Comparison of ENCODE assay signal across 8 mouse cellular contexts in the genomic region with DNA sequence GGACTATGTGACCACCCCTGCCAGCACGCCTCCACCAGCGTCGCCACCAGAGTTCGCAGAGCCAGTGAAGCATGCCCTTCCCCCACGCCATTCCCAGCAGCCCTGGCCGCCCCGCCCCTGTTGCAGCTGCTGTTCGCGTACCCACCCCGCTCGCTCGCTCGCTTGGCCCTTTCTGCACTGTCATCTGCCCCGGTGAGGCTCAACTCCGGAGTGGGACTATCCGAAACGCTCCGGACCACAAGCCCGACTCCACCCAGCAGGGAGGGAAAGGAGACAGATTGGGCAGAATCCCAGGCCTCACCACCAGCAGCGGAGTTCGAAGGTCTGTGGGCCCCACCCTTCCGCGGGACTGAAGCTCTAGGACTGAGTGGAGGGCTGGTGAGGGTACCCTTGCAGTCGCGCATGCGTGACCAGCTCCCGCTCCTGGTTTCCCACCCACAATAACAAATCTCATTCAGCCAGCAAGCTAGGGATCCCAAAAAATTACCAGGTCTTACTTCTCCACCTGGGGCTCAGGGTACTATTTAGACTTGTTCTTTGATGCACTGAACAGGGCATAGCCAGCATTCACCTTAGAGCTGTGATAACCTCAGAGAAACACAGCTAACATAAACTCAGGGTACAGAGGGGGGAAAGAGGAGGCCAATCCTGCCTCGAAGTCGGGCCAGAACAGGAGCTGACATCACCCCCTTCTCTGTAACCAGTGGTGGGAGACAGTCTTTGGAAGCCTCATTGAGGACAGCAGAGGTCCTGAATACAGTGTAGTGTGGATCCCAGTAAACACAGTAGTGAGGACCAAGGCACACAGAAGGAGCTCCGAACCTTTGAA. TPM values are rescaled to one million over a fixed set of nuclear protein-coding genes. Genes with fewer than 3 reads are reported as not detected.
DNase-seq lines count a peak whose midpoint lies in the region; ATAC-seq lines count a peak whose summit lies in the region.

No protein-coding gene starts in this region.

- WGBS in forebrain, embryonic 12.5 days: 2% methylated on average over 30 of the region's 30 CpGs
- WGBS in hindbrain, embryonic 11.5 days: 2% methylated on average over 29 of the region's 30 CpGs
- WGBS in limb, embryonic 15.5 days: 3% methylated on average over 30 of the region's 30 CpGs
- WGBS in midbrain, embryonic 15.5 days: 4% methylated on average over 30 of the region's 30 CpGs

- no peak for ATAC-seq in cerebellum, adult (ENCODE audit: insufficient number of reproducible peaks, low FRiP score, low TSS enrichment)
- ATAC-seq in forebrain, embryonic 12.5 days (ENCODE audit: low FRiP score): peak; percentile 71
- peak; percentile 77 for ATAC-seq in hindbrain, embryonic 11.5 days (ENCODE audit: low FRiP score)
- peak; percentile 56; the same call in 1 of the 2 replicates for ATAC-seq in limb, embryonic 15.5 days (ENCODE audit: insufficient number of reproducible peaks, low FRiP score, low TSS enrichment, low read depth)
- ATAC-seq in midbrain, embryonic 15.5 days (replicated peaks): peak; percentile 56

- peaks cover 10% of the 10 kb centered on the region; the same call in 1 of the 2 replicates for H3K36me3 ChIP-seq in forebrain, embryonic 12.5 days (replicated peaks)
- H3K36me3 ChIP-seq in hindbrain, embryonic 11.5 days (ENCODE audit: control insufficient read depth, insufficient read depth, low read length): no peaks in the 10 kb centered on the region
- H3K36me3 ChIP-seq in limb, embryonic 15.5 days: no peaks in the 10 kb centered on the region
- H3K36me3 ChIP-seq in midbrain, embryonic 15.5 days (replicated peaks): peaks cover 7% of the 10 kb centered on the region; the same call in 1 of the 2 replicates

- H3K27ac ChIP-seq in forebrain, embryonic 12.5 days: no peak overlapping the region
- no peak overlapping the region for H3K27ac ChIP-seq in hindbrain, embryonic 11.5 days (ENCODE audit: low read depth, low read length)
- no peak overlapping the region for H3K27ac ChIP-seq in limb, embryonic 15.5 days
- 0 out of 2 replicates have a peak overlapping the region, but pooled peaks have one; percentile 17 for H3K27ac ChIP-seq in midbrain, embryonic 15.5 days

- peak overlapping the region; percentile 68 for H3K4me2 ChIP-seq in forebrain, embryonic 12.5 days
- H3K4me2 ChIP-seq in hindbrain, embryonic 11.5 days (replicated peaks; ENCODE audit: low read depth, low read length): peak overlapping the region; percentile 72
- H3K4me2 ChIP-seq in limb, embryonic 15.5 days: peak overlapping the region; percentile 85
- H3K4me2 ChIP-seq in midbrain, embryonic 15.5 days: peak overlapping the region; percentile 94

- DNase-seq in cerebellum, adult 11-12 months: peak; percentile 46
- peak; percentile 73 for DNase-seq in R1 (ENCODE audit: low read depth, low spot score)
- DNase-seq in hindbrain, embryonic 11.5 days (ENCODE audit: low spot score): peak; percentile 74
- DNase-seq in thymus, postnatal 36 days: peak; percentile 52 to 60

- H3K27me3 ChIP-seq in forebrain, embryonic 12.5 days: peaks cover 97% of the 10 kb centered on the region
- peaks cover 77% of the 10 kb centered on the region for H3K27me3 ChIP-seq in hindbrain, embryonic 11.5 days (ENCODE audit: control insufficient read depth, insufficient read depth, low read length)
- peaks cover 82% of the 10 kb centered on the region for H3K27me3 ChIP-seq in limb, embryonic 15.5 days
- H3K27me3 ChIP-seq in midbrain, embryonic 15.5 days (replicated peaks): peaks cover 72% of the 10 kb centered on the region

- H3K4me1 ChIP-seq in forebrain, embryonic 12.5 days: peaks cover 29% of the 10 kb centered on the region
- H3K4me1 ChIP-seq in hindbrain, embryonic 11.5 days (replicated peaks; ENCODE audit: control insufficient read depth, insufficient read depth, low read length): peaks cover 10% of the 10 kb centered on the region; the same call in 1 of the 2 replicates
- H3K4me1 ChIP-seq in limb, embryonic 15.5 days: peaks cover 27% of the 10 kb centered on the region
- H3K4me1 ChIP-seq in midbrain, embryonic 15.5 days: peaks cover 28% of the 10 kb centered on the region

- H3K9me3 ChIP-seq in forebrain, embryonic 12.5 days: no peaks in the 10 kb centered on the region
- no peaks in the 10 kb centered on the region for H3K9me3 ChIP-seq in hindbrain, embryonic 11.5 days (ENCODE audit: control insufficient read depth, low read length)
- H3K9me3 ChIP-seq in limb, embryonic 15.5 days: no peaks in the 10 kb centered on the region
- H3K9me3 ChIP-seq in midbrain, embryonic 15.5 days: no peaks in the 10 kb centered on the region

- peak overlapping the region; percentile 42 for H3K4me3 ChIP-seq in forebrain, embryonic 12.5 days (replicated peaks)
- peak overlapping the region; percentile 33 for H3K4me3 ChIP-seq in hindbrain, embryonic 11.5 days (ENCODE audit: low read depth, low read length)
- peak overlapping the region; percentile 44 for H3K4me3 ChIP-seq in limb, embryonic 15.5 days
- H3K4me3 ChIP-seq in midbrain, embryonic 15.5 days: peak overlapping the region; percentile 50

- peak overlapping the region; percentile 62 for H3K9ac ChIP-seq in forebrain, embryonic 12.5 days
- H3K9ac ChIP-seq in hindbrain, embryonic 11.5 days (ENCODE audit: low read depth, low read length): peak overlapping the region; percentile 40; the same call in 1 of the 2 replicates
- H3K9ac ChIP-seq in limb, embryonic 15.5 days: peak overlapping the region; percentile 31
- H3K9ac ChIP-seq in midbrain, embryonic 15.5 days: peak overlapping the region; percentile 44

RNA-seq across cellular contexts. Expression of gene Nol3, which starts 0.6 kb away (rescaled TPM):
- 3.3 TPM in 2 replicates for polyA plus RNA-seq in forebrain, embryonic 12.5 days (2016; fragmentation: Nextera tagmentation; extraction: Ambion mirVana)
- 2.7 and 3.1 TPM in 2 replicates for polyA plus RNA-seq in hindbrain, embryonic 11.5 days (2014; fragmentation: Nextera tagmentation; extraction: Ambion mirVana)
- polyA plus RNA-seq in limb, embryonic 15.5 days (2015; fragmentation: Nextera tagmentation; extraction: Ambion mirVana): 3.1 and 5.3 TPM in 2 replicates
- 4.0 and 4.5 TPM in 2 replicates for polyA plus RNA-seq in midbrain, embryonic 15.5 days (2015; fragmentation: Nextera tagmentation; extraction: Ambion mirVana)

RNA-seq across cellular contexts. Expression of gene Hsf4, which starts 6.9 kb away (rescaled TPM):
- polyA plus RNA-seq in forebrain, embryonic 12.5 days (2016; fragmentation: Nextera tagmentation; extraction: Ambion mirVana): 0.11 TPM in 1 of 2 replicates, not detected in the other
- 0.21 and 0.52 TPM in 2 replicates for polyA plus RNA-seq in hindbrain, embryonic 11.5 days (2014; fragmentation: Nextera tagmentation; extraction: Ambion mirVana)
- 0.33 and 0.41 TPM in 2 replicates for polyA plus RNA-seq in limb, embryonic 15.5 days (2015; fragmentation: Nextera tagmentation; extraction: Ambion mirVana)
- polyA plus RNA-seq in midbrain, embryonic 15.5 days (2015; fragmentation: Nextera tagmentation; extraction: Ambion mirVana): 0.25 and 0.42 TPM in 2 replicates

RNA-seq across cellular contexts. Expression of gene Fbxl8, which starts 12.1 kb away (rescaled TPM):
- 0.54 and 0.68 TPM in 2 replicates for polyA plus RNA-seq in forebrain, embryonic 12.5 days (2016; fragmentation: Nextera tagmentation; extraction: Ambion mirVana)
- 0.78 and 1.4 TPM in 2 replicates for polyA plus RNA-seq in hindbrain, embryonic 11.5 days (2014; fragmentation: Nextera tagmentation; extraction: Ambion mirVana)
- polyA plus RNA-seq in limb, embryonic 15.5 days (2015; fragmentation: Nextera tagmentation; extraction: Ambion mirVana): 4.6 and 4.9 TPM in 2 replicates
- polyA plus RNA-seq in midbrain, embryonic 15.5 days (2015; fragmentation: Nextera tagmentation; extraction: Ambion mirVana): 0.99 and 1.3 TPM in 2 replicates

RNA-seq across cellular contexts. Expression of gene Tradd, which starts 12.1 kb away (rescaled TPM):
- 10.8 and 11.0 TPM in 2 replicates for polyA plus RNA-seq in forebrain, embryonic 12.5 days (2016; fragmentation: Nextera tagmentation; extraction: Ambion mirVana)
- 13.5 and 14.3 TPM in 2 replicates for polyA plus RNA-seq in hindbrain, embryonic 11.5 days (2014; fragmentation: Nextera tagmentation; extraction: Ambion mirVana)
- polyA plus RNA-seq in limb, embryonic 15.5 days (2015; fragmentation: Nextera tagmentation; extraction: Ambion mirVana): 30.8 and 38.0 TPM in 2 replicates
- polyA plus RNA-seq in midbrain, embryonic 15.5 days (2015; fragmentation: Nextera tagmentation; extraction: Ambion mirVana): 13.5 and 13.6 TPM in 2 replicates

RNA-seq across cellular contexts. Expression of gene 4931428F04Rik, which starts 13.2 kb away (rescaled TPM):
- polyA plus RNA-seq in forebrain, embryonic 12.5 days (2016; fragmentation: Nextera tagmentation; extraction: Ambion mirVana): 47.6 and 53.0 TPM in 2 replicates
- 31.7 and 40.2 TPM in 2 replicates for polyA plus RNA-seq in hindbrain, embryonic 11.5 days (2014; fragmentation: Nextera tagmentation; extraction: Ambion mirVana)
- 11.0 and 11.1 TPM in 2 replicates for polyA plus RNA-seq in limb, embryonic 15.5 days (2015; fragmentation: Nextera tagmentation; extraction: Ambion mirVana)
- 165 and 173 TPM in 2 replicates for polyA plus RNA-seq in midbrain, embryonic 15.5 days (2015; fragmentation: Nextera tagmentation; extraction: Ambion mirVana)
